Mouse (Mus musculus): ENCODE data around the gene Trappc2l.
A peak's percentile ranks its signal among the peaks of the same experiment; 100 is the strongest.
"Not testable (repeated sequence)": the region's sequence is repeated elsewhere in the genome, so short reads cannot be mapped to it uniquely, and the experiment has no call there.

Trappc2l gene

GRCm38 (mm10) chr8:122611295-122612133, at the start of gene Trappc2l, which contains the start of gene Galns:
TSS of gene Trappc2l (plus strand) at chr8:122611640.
TSS of gene Galns (minus strand) at chr8:122611463.
- DNase-seq (ENCODE audit: low spot score in 2 of 2) = peak; percentile 94 to 95

DNA sequence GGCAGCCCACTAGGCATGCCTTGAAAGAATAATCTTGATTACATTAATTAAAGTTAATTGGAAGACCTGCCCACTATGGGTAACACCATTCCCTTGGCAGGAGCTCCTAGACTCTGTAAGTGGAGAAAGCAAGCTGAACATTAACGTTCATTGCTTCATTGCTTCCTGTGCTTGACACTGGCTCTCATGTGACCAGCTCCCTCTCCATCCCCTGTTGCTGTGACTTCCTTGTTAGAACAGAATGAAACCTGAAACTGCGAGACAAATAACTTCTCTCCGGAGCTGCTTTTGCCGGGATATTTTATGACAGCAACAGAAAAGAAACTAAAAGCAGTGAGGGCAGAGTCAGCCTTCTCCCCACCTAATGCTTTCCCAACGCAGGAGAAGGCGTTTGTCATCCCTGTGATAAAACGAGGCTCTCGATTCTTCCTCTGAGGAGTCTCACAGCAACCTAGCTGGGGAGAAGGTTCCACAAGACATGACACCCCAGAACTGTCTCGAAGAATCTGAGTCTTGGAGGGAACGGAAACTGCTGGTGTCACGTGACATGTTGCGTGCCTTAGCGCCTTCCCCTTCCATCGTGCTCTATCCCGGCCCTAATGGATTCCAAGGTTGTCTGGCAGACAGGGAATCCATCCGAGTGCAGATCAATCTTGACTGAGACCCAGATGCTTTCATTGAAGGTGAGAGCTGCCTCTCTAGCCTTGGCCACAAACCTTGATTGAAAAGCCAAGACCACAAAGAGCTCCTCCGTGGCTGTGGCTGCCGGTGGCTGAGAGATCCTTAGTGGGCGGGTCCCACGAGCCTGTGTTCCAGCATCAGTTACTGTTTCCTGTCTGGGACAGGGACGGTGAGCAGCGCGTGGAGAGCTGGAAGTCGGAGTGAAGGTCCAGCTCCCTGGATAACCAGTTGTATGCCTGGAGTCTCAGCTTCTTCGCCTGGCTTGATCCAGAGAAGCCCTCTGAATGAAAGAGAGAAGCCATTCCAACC, 46.8 kb upstream of the Trappc2l start:
- DNase-seq (ENCODE audit: low spot score in 2 of 2) = no peak

DNA sequence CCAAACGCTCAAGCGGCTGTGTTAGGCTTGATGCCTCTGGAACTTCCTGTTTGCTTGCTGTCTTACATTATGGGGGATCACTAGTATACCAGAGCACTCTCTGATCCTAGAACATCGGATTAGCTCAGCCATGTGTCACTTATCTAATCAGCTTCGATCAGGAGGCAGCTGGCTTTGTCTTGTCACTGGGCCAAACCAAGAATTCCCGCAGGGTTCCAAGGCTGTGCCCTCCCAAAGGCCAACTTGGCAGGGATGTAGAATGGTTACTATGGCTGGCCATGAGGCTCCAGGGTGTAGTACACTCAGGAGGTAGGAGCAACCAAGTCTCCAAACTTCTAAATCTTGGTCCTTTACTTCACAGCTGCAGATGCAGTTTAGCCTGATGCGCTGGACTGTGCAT, 44.7 kb upstream of the Trappc2l start:
- DNase-seq (ENCODE audit: low spot score in 2 of 2) = no peak

DNA sequence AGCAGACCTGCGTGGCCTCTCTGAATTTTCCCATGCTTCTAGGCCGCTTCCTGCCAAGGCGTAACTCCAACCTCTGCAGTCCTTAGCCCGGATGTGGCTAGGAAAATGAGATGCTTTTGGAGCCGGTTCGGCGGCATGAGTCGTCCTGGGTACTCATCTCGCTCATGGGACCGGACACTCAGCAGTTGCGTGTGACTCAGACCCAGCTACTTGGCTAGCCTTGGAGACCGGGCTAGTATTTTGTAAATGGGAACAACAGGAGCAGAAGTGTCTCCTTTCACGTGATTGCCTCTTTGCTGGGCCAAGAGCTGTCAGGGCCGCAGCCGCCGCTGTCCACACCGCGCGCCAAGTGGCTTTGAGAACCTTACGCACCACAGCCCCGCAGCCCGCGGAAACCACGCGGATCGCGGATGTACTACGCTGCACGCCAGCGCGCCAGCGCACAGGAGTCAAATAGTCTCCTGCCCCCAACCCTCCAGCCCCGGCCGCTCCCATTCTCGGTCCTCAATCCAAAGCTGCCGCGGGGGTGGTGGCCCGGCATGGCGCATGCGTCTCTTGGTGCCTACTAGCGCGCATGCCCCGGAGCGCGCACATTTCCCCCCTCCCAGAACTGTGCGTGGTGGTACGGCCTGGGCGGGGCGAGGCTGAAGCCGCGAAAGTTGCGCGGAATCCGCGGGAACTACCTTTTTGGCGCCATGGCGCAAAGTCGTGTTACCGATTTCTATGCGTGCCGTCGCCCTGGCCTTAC, 43.9 kb upstream of the Trappc2l start, which contains the start of gene Cdt1:
TSS of gene Cdt1 (plus strand) at position 655 of the 748 bp plus-strand sequence.
- peak; percentile 93 to 94 for DNase-seq (ENCODE audit: low spot score in 2 of 2)

DNA sequence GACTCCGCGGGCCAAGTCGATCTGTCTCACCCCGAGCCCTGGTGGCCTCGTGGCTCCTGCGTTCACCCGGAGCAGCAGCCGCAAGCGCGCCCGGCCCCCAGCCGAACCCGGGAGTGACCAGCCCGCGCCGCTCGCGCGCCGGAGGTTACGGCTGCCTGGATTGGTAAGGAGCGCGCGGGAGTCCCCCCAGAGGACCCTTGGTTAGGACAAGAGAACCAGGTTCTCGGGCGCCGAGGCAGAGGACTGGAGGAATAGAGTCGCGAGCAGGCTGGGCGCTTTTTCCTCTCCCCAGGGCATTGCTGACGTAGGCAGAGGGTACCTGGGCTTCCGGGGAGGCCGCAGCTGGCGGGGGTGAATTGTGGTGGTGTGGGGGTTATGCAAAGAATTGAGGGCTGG, 43.3 kb upstream of the Trappc2l start:
- peak; percentile 90 to 91 for DNase-seq (ENCODE audit: low spot score in 2 of 2)

DNA sequence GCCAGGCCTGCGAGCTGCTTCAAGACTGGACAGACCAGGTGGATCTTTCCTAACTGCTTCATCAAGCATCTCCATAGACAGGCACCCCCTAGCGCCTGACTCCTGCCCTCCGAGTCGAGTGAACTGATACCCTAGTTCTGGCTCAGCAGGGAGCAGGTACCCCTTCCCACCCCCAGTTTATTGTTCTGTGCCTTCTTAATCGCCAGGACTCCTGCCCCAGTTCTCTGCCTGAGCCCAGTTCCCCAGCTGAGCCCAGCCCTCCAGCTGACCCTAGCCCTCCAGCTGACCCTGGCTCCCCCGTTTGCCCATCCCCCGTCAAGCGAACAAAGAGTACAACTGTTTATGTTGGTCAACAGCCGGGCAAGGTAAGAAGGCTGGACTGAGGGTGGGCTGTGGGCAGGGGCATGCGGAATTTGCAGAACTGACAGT, 42.5 kb upstream of the Trappc2l start:
- no peak for DNase-seq (ENCODE audit: low spot score in 2 of 2)

DNA sequence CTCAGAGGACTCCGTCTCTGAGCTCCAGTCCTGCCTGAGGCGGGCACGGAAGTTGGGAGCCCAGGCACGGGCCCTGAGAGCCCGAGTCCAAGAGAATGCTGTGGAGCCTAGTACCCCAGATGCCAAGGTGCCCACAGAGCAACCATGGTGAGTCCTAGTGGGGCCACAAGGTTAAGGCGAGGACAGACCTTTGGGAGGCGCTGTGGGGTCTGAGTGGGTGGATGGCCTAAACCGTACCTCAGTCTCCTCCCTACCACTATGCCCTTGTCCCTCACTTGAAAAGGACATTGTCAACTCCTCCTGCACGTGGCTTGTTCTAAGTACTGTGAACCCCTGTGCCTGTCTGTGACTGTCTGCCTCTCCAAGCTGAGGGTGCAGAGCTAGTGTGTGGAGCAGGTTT, 42.1 kb upstream of the Trappc2l start:
- DNase-seq (ENCODE audit: low spot score in 2 of 2) = no peak

GRCm38 (mm10) chr8:122569996-122570395, 41.4 kb upstream of the Trappc2l start:
- DNase-seq (ENCODE audit: low spot score in 2 of 2) = no peak

DNA sequence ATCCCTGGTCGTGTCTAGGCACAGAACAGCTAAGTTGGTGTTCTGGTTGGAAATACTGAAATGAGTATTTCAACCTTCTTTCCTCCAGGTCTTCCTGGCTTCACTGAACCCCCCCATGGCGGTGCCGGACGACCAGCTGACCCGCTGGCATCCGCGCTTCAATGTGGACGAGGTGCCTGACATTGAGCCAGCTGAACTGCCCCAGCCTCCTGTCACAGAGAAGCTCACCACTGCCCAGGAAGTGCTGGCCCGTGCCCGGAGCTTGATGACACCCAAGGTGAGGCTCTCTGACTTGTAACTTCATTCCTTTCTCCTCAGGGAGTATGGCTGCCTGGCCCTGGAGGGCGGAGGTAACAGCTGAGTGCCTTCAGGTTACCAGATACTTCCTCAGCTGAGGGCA, 40.3 kb upstream of the Trappc2l start:
- no peak for DNase-seq (ENCODE audit: low spot score in 2 of 2)

DNA sequence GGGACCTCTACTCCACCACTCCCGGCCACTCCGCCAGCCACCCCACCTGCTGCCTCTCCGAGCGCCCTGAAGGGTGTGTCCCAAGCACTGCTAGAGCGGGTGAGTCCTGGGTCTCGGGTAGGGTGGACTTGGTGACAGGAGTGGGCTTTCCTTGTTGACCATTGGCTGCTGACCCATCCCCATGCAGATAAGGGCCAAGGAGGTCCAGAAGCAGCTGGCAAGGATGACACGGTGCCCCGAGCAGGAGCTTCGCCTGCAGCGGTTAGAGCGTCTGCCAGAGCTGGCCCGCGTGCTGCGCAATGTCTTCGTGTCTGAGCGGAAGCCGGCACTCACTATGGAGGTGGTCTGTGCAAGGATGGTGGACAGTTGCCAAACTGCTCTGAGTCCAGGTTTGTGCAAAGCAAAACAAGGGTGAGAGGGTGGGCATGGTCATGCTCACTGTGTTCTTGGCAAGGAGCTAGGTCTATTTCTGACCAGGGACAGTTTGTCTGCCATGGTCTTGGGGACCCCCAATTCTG, 39.6 kb upstream of the Trappc2l start:
- no peak for DNase-seq (ENCODE audit: low spot score in 2 of 2)

DNA sequence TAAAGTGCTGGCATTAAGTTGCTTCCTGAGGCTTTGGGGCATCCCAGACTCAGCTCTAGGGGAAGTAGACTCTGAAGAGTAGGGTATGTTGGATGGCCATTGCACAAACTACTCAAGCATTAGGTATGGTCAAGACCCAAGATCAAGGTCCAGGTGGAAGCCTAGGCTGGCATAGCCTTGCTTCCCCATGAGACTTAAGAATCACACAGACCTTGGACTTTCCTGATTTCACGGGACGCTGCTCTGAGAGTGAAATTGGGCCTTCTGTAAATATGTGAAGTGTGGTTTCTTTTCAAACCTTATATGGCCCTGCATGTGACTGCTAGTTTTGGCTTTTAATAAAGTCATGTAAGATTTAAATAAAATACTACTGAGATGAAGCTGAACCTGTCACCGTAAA, 38.7 kb upstream of the Trappc2l start:
- DNase-seq (ENCODE audit: low spot score in 2 of 2) = no peak

DNA sequence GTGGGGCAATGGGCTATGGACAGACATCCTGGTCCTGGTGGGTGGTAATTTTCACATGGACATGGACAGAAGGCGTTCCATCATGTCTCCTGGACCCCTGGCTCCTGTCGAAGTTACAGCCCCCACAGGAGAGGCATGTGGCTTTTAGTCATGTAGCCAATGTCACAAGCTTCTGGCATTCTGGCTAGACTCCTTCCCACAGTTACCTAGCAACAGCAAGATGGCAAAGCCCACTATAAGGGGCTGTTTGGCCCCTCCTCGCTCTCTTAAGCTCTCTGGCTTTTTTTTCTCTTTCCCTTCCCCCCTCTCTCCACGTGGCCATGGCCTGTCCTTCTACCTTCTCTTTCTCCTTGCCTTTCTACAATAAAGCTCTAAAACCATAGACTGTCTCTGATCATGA, 38.3 kb upstream of the Trappc2l start:
- DNase-seq (ENCODE audit: low spot score in 2 of 2) = not testable (repeated sequence)

GRCm38 (mm10) chr8:122573577-122573976, 37.9 kb upstream of the Trappc2l start:
- DNase-seq (ENCODE audit: low spot score in 2 of 2) = no peak

DNA sequence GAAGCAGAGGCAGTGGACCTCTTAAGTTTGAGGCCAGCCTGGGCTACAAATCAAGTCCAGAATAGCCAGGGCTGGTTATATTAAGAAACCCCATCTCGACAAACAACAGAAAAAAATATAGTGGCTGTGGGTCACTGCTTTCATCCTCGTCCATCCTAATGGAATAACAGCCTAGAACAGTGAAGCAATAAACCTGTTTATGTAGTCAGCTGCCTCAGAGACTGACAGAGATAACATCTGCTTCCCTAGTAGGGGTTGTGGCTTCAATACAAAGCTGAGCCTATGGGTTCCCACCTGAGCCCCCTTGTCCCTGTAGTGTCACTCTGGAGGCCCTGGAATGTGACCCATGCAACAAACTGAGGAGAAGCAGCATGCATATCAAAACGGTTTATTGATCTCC, 37.2 kb upstream of the Trappc2l start:
- DNase-seq (ENCODE audit: low spot score in 2 of 2) = no peak

- DNase-seq (ENCODE audit: low spot score in 2 of 2) = no peak
Observed at GRCm38 (mm10) chr8:122574667-122575251, 36.7 kb upstream of the Trappc2l start.

DNA sequence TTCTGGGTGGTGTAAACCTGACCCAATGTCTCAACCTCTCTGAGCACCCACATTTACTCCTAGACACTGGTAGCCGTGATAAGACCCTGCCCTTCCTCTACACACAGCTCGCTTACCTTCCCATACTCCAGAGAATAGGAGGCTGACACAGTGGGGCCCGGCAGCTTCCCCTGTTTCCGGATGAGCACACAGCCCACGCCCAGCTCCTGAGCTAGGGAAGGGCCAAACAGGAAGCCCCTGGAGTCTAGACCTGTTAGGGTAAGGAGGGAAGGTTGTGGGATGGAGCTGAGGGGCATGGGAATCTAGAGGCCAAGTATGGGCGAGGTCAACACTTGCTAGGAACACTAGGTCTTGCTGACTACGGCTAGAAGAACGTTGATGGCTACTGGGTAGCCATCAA, 36.2 kb upstream of the Trappc2l start:
- no peak for DNase-seq (ENCODE audit: low spot score in 2 of 2)

GRCm38 (mm10) chr8:122575735-122576647, 35.4 kb upstream of the Trappc2l start:
- DNase-seq (ENCODE audit: low spot score in 2 of 2) = no peak

GRCm38 (mm10) chr8:122576648-122577022, 34.8 kb upstream of the Trappc2l start, which contains the start of gene Aprt:
TSS of gene Aprt (minus strand) at chr8:122576909.
- peak; percentile 96 for DNase-seq (ENCODE audit: low spot score in 2 of 2)

- DNase-seq (ENCODE audit: low spot score in 2 of 2) = no peak
Observed at GRCm38 (mm10) chr8:122577116-122577515, 34.3 kb upstream of the Trappc2l start.

DNA sequence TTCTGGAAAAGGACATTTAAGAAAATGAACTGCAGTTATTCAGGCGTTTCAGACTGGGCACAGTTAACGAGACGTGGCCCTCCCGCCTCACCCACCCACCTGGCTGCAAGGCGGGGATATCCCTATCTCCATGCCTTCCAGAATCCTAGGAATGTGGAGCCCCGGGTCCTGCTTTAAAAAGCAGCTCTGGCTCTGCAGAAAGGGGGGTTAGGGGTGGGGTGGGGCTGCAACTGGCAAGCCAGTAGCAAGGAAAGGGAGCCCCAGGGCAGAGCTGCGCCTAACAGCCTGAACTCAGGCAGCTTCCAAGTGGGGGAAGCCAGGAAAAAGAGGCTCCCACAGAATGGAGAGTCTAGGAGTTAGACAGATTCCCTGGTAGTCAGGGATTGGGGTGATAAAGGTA, 32.2 kb upstream of the Trappc2l start:
- DNase-seq (ENCODE audit: low spot score in 2 of 2) = no peak
